Mouse (Mus musculus): ENCODE measurements around the gene Rpl41.
"Not testable (repeated sequence)": the region's sequence is repeated elsewhere in the genome, so short reads cannot be mapped to it uniquely, and the experiment has no call there.

- not testable (repeated sequence) for TF ChIP-seq CTCF (conservative IDR thresholded peaks at IDR 0.05; ENCODE audit: low read length); POU5F1 (IDR thresholded peaks at IDR 0.05; ENCODE audit: borderline replicate concordance, low read length); NANOG (IDR thresholded peaks at IDR 0.05; ENCODE audit: borderline replicate concordance, low read length)
These were observed 884 bp downstream of the Rpl41 start for GRCm38 (mm10) chr10:128548051-128548791.
